Mouse (Mus musculus) G1E (cell line): ENCODE results near the gene Tmem109. TPM values are rescaled to one million over a fixed set of nuclear protein-coding genes. Genes with fewer than 3 reads are reported as not detected.

ENCODE experiments used
- ATAC-seq: 2 replicates; pipeline ENCODE4 v1.8.0; 2016; ENCODE audit warnings: mild to moderate bottlenecking; ENCODE audit not compliant: insufficient number of reproducible peaks, poor library complexity, low FRiP score, severe bottlenecking; ENCODE audit errors: extremely low read depth
- DNase-seq: peaks from one replicate; pipeline ENCODE4 v3.0.0; 2012; ENCODE audit warnings: low spot score
- H3K27me3 ChIP-seq: 2 replicates; pipeline ENCODE4 v1.6.1; 2012; ENCODE audit warnings: mild to moderate bottlenecking, low read length, inconsistent platforms; ENCODE audit not compliant: insufficient read depth
- H3K36me3 ChIP-seq: replicated peaks from 2 replicates; pipeline ENCODE3; 2012; ENCODE audit warnings: mild to moderate bottlenecking, inconsistent platforms
- H3K4me1 ChIP-seq: 2 replicates; pipeline ENCODE4 v1.6.1; 2012; ENCODE audit warnings: low read depth, low read length, inconsistent platforms, mixed read lengths; ENCODE audit not compliant: insufficient read depth
- H3K4me3 ChIP-seq: 2 replicates; pipeline ENCODE4 v1.5.1; 2012; ENCODE audit warnings: low read depth, mild to moderate bottlenecking, inconsistent platforms, low read length, moderate library complexity, mixed read lengths
- H3K9me3 ChIP-seq: replicated peaks from 2 replicates; pipeline ENCODE4 v1.6.1; 2012; ENCODE audit warnings: inconsistent platforms
- CTCF ChIP-seq: IDR thresholded peaks from 2 replicates; pipeline ENCODE4 v1.5.1; 2012; ENCODE audit warnings: low read depth, low read length, inconsistent platforms, mixed read lengths
- GATA1 ChIP-seq: IDR thresholded peaks from 2 replicates; pipeline ENCODE4 v1.6.1; 2012; ENCODE audit warnings: borderline replicate concordance, low read length, inconsistent platforms, mixed read lengths
- GATA2 ChIP-seq: IDR thresholded peaks from 2 replicates; pipeline ENCODE4 v1.6.1; 2012; ENCODE audit warnings: low read depth, low read length, inconsistent platforms, borderline replicate concordance
- POLR2AphosphoS5 ChIP-seq: IDR thresholded peaks from 2 replicates; pipeline ENCODE4 v1.6.1; 2012; ENCODE audit warnings: low read depth, low read length, inconsistent platforms; ENCODE audit not compliant: insufficient replicate concordance
- TAL1 ChIP-seq: conservative IDR thresholded peaks from 2 replicates; pipeline ENCODE4 v1.6.1; 2012; ENCODE audit warnings: low read depth, low read length, inconsistent platforms, mixed read lengths
- polyA plus RNA-seq: library from polyadenylated mRNA; stranded (reverse); fragments of >175 nt; gene quantifications from 2 replicates; pipeline ENCODE4 v1.2.3, GENCODE M21; 2012
- total RNA-seq, 2 experiments: library from RNA; stranded (forward) in 1 of 2; stranded (reverse) in 1 of 2; fragments of 200-1000 nt in 1 of 2; fragments of >200 nt in 1 of 2; fragmentation: Nextera tagmentation in 1 of 2; gene quantifications; 2 replicates each; pipeline ENCODE4 v1.2.3; 2014 to 2017

Gene Tmem109
- total and polyA plus RNA-seq, 3 experiments = 6.8 to 12.2 (median 8.5) TPM

GRCm38 (mm10) chr19:10824061-10824460, 57.7 kb downstream of the Tmem109 start:
- Histone ChIP-seq H3K27me3 (no peaks in the 10 kb centered on the region; the same call in 1 of the 2 replicates), H3K36me3 (no peaks in the 10 kb centered on the region), H3K9me3 (no peaks in the 10 kb centered on the region), H3K4me3 (no peak overlapping the region), H3K4me1 (no peaks in the 10 kb centered on the region)
- no peak for TF ChIP-seq TAL1
- TF ChIP-seq POLR2AphosphoS5 = no peak
- no peak for TF ChIP-seq GATA1
- TF ChIP-seq GATA2 = no peak
- TF ChIP-seq CTCF = no peak
- ATAC-seq = no peak
- DNase-seq = no peak

- no peak for ATAC-seq
- no peak for DNase-seq
- TF ChIP-seq POLR2AphosphoS5 (no peak), GATA1 (no peak), CTCF (no peak), TAL1 (no peak), GATA2 (no peak)
- H3K27me3 ChIP-seq = peaks cover 1% of the 10 kb centered on the region; the same call in 1 of the 2 replicates
- no peak overlapping the region for H3K4me3 ChIP-seq
- no peaks in the 10 kb centered on the region for H3K9me3 ChIP-seq
- no peaks in the 10 kb centered on the region for H3K36me3 ChIP-seq
- H3K4me1 ChIP-seq = peaks cover 7% of the 10 kb centered on the region; the same call in 1 of the 2 replicates
Measured at GRCm38 (mm10) chr19:10822534-10822933, 59.3 kb downstream of the Tmem109 start.

GRCm38 (mm10) chr19:10821319-10821718, 60.5 kb downstream of the Tmem109 start:
- Histone ChIP-seq H3K9me3 (no peaks in the 10 kb centered on the region), H3K36me3 (no peaks in the 10 kb centered on the region), H3K4me1 (peaks cover 7% of the 10 kb centered on the region; the same call in 1 of the 2 replicates), H3K27me3 (peaks cover 3% of the 10 kb centered on the region; the same call in 1 of the 2 replicates), H3K4me3 (no peak overlapping the region)
- ATAC-seq = no peak
- DNase-seq = no peak
- TF ChIP-seq POLR2AphosphoS5 = no peak
- no peak for TF ChIP-seq CTCF
- no peak for TF ChIP-seq GATA1
- no peak for TF ChIP-seq TAL1

Other genes with a start within 250 kb of the Tmem109 start
- 1.2 and 1.4 TPM in 2 replicates for gene Vwce, start 247.8 kb downstream of the Tmem109 start, total RNA-seq (2014; fragmentation: Nextera tagmentation)
- 0.06 and 0.16 TPM in 2 replicates for gene Vwce, start 247.8 kb downstream of the Tmem109 start, total RNA-seq (2017)
- gene Vwce, start 247.8 kb downstream of the Tmem109 start, polyA plus RNA-seq = 0.24 and 0.32 TPM in 2 replicates
- 1.6 and 2.4 TPM in 2 replicates for gene Pga5, start 203.9 kb downstream of the Tmem109 start, total RNA-seq (2014; fragmentation: Nextera tagmentation)
- 1.6 and 1.9 TPM in 2 replicates for gene Pga5, start 203.9 kb downstream of the Tmem109 start, total RNA-seq (2017)
- gene Pga5, start 203.9 kb downstream of the Tmem109 start, polyA plus RNA-seq = 0.14 TPM in 2 replicates
- 16.3 and 27.1 TPM in 2 replicates for gene Vps37c, start 193.3 kb downstream of the Tmem109 start, total RNA-seq (2014; fragmentation: Nextera tagmentation)
- gene Vps37c, start 193.3 kb downstream of the Tmem109 start, total RNA-seq (2017) = 5.2 TPM in 2 replicates
- 34.9 and 40.0 TPM in 2 replicates for gene Vps37c, start 193.3 kb downstream of the Tmem109 start, polyA plus RNA-seq
- not detected in 2 replicates for gene Cd5, start 143.0 kb downstream of the Tmem109 start, total RNA-seq (2014; fragmentation: Nextera tagmentation)
- 0.11 and 0.17 TPM in 2 replicates for gene Cd5, start 143.0 kb downstream of the Tmem109 start, total RNA-seq (2017)
- not detected in 2 replicates for gene Cd5, start 143.0 kb downstream of the Tmem109 start, polyA plus RNA-seq
- gene Cd6, start 51.9 kb downstream of the Tmem109 start, total RNA-seq (2014; fragmentation: Nextera tagmentation) = not detected in 2 replicates
- 0.11 and 0.41 TPM in 2 replicates for gene Cd6, start 51.9 kb downstream of the Tmem109 start, total RNA-seq (2017)
- gene Cd6, start 51.9 kb downstream of the Tmem109 start, polyA plus RNA-seq = not detected in 2 replicates
- not detected in 2 replicates for gene Slc15a3, start 42.3 kb downstream of the Tmem109 start, total RNA-seq (2014; fragmentation: Nextera tagmentation)
- gene Slc15a3, start 42.3 kb downstream of the Tmem109 start, total RNA-seq (2017) = under 0.01 and 0.05 TPM in 2 replicates
- gene Slc15a3, start 42.3 kb downstream of the Tmem109 start, polyA plus RNA-seq = 0.01 and 0.02 TPM in 2 replicates
- gene Tmem132a, start 12.1 kb downstream of the Tmem109 start, total RNA-seq (2014; fragmentation: Nextera tagmentation) = 2.3 TPM in 1 of 2 replicates, not detected in the other
- gene Tmem132a, start 12.1 kb downstream of the Tmem109 start, total RNA-seq (2017) = 0.06 and 0.27 TPM in 2 replicates
- 0.01 TPM in 1 of 2 replicates, not detected in the other for gene Tmem132a, start 12.1 kb downstream of the Tmem109 start, polyA plus RNA-seq
- 79.4 and 88.8 TPM in 2 replicates for gene Prpf19, start 13.2 kb upstream of the Tmem109 start, total RNA-seq (2014; fragmentation: Nextera tagmentation)
- gene Prpf19, start 13.2 kb upstream of the Tmem109 start, total RNA-seq (2017) = 192 and 250 TPM in 2 replicates
- 81.9 and 89.0 TPM in 2 replicates for gene Prpf19, start 13.2 kb upstream of the Tmem109 start, polyA plus RNA-seq
- not detected in 2 replicates for gene Zp1, start 38.6 kb upstream of the Tmem109 start, total RNA-seq (2014; fragmentation: Nextera tagmentation)
- gene Zp1, start 38.6 kb upstream of the Tmem109 start, total RNA-seq (2017) = not detected in 2 replicates
- 0.03 TPM in 1 of 2 replicates, not detected in the other for gene Zp1, start 38.6 kb upstream of the Tmem109 start, polyA plus RNA-seq
- not detected in 2 replicates for gene Ptgdr2, start 55.2 kb upstream of the Tmem109 start, total RNA-seq (2014; fragmentation: Nextera tagmentation)
- 0.12 TPM in 1 of 2 replicates, not detected in the other for gene Ptgdr2, start 55.2 kb upstream of the Tmem109 start, total RNA-seq (2017)
- not detected in 2 replicates for gene Ptgdr2, start 55.2 kb upstream of the Tmem109 start, polyA plus RNA-seq
- 18.8 and 21.2 TPM in 2 replicates for gene Ccdc86, start 67.3 kb upstream of the Tmem109 start, total RNA-seq (2014; fragmentation: Nextera tagmentation)
- gene Ccdc86, start 67.3 kb upstream of the Tmem109 start, total RNA-seq (2017) = 10.0 and 10.1 TPM in 2 replicates
- 45.7 and 51.6 TPM in 2 replicates for gene Ccdc86, start 67.3 kb upstream of the Tmem109 start, polyA plus RNA-seq
- gene Ms4a10, start 92.7 kb upstream of the Tmem109 start, total RNA-seq (2014; fragmentation: Nextera tagmentation) = not detected in 2 replicates
- gene Ms4a10, start 92.7 kb upstream of the Tmem109 start, total RNA-seq (2017) = not detected in 2 replicates
- 0.05 TPM in 1 of 2 replicates, not detected in the other for gene Ms4a10, start 92.7 kb upstream of the Tmem109 start, polyA plus RNA-seq
- not detected in 2 replicates for gene Ms4a15, start 111.2 kb upstream of the Tmem109 start, total RNA-seq (2014; fragmentation: Nextera tagmentation)
- gene Ms4a15, start 111.2 kb upstream of the Tmem109 start, total RNA-seq (2017) = 0.29 TPM in 1 of 2 replicates, not detected in the other
- gene Ms4a15, start 111.2 kb upstream of the Tmem109 start, polyA plus RNA-seq = 0.29 TPM in 1 of 2 replicates, not detected in the other
- gene Ms4a18, start 136.0 kb upstream of the Tmem109 start, total RNA-seq (2014; fragmentation: Nextera tagmentation) = not detected in 2 replicates
- not detected in 2 replicates for gene Ms4a18, start 136.0 kb upstream of the Tmem109 start, total RNA-seq (2017)
- gene Ms4a18, start 136.0 kb upstream of the Tmem109 start, polyA plus RNA-seq = not detected in 2 replicates
- not detected in 2 replicates for gene Ms4a8a, start 199.1 kb upstream of the Tmem109 start, total RNA-seq (2014; fragmentation: Nextera tagmentation)
- not detected in 2 replicates for gene Ms4a8a, start 199.1 kb upstream of the Tmem109 start, total RNA-seq (2017)
- gene Ms4a8a, start 199.1 kb upstream of the Tmem109 start, polyA plus RNA-seq = not detected in 2 replicates
- gene 1700017D01Rik, start 248.9 kb upstream of the Tmem109 start, total RNA-seq (2014; fragmentation: Nextera tagmentation) = not detected in 2 replicates
- 0.06 and 0.16 TPM in 2 replicates for gene 1700017D01Rik, start 248.9 kb upstream of the Tmem109 start, total RNA-seq (2017)
- not detected in 2 replicates for gene 1700017D01Rik, start 248.9 kb upstream of the Tmem109 start, polyA plus RNA-seq